Mouse (Mus musculus): ENCODE results near the gene Plscr3. TPM values are rescaled to one million over a fixed set of nuclear protein-coding genes. Genes with fewer than 3 reads are reported as not detected.

Plscr3 gene
- polyA plus RNA-seq, 1 experiment from 2014 or later = 117 TPM

- Histone ChIP-seq H3K27ac (peak overlapping the region; percentile 12; the same call in 1 of the 2 replicates), H3K4me1 (peaks cover 58% of the 10 kb centered on the region)
Measured at GRCm38 (mm10) chr11:69835966-69836335, 10.2 kb upstream of the Plscr3 start.

DNA sequence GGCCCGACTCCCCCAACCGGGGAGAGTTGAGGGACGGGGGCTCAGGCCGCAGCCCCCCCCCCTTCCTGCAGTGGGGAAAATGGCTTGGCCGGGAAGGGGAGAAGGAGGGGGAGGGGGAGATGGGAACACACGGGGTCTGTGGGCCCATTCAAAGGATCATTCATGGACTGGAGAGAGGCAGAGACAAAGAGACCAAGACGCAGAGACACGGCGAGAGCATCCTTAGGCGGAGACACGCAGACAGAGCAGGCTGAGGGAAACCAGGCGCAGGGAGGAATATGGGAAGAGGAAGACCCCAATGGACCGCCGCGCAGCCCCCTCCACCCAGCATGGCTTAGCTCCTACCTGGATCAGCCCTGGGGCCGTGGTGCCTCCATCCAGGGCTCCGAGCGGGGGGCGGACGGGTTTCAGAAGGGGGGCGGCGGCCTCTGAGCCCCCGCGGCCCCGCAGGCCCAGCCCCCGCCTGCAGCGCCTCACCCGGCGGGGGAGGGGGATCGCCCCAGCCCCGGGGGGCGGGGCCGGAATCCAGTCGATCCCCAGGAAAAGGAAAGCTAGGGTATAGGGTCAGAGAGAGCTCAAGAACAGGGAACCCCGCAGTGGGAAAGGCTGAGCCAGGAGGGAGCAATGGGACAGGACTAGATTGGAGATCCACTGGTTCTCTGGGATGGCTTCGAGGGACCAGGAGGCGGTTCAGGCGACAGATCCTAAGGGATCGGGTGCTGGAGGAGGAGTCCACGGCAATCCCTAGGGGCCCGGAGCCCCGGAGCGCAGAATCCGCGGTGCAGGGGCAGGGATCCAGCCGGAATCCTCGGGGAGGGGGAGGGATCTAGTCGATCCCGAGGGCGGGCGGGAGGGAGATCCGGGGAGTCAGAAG is 9.2 kb upstream of the Plscr3 start:
- peak; percentile 68 for DNase-seq (ENCODE audit: low spot score)
- H3K27ac ChIP-seq = peak overlapping the region; percentile 88
- H3K4me3 ChIP-seq = peak overlapping the region; percentile 72
- H3K4me1 ChIP-seq = peaks cover 53% of the 10 kb centered on the region
- WGBS = 1% methylated on average over 52 of the region's 52 CpGs
- peaks cover 17% of the 10 kb centered on the region for H3K36me3 ChIP-seq
- peaks cover 52% of the 10 kb centered on the region for H3K27me3 ChIP-seq (ENCODE audit: low read depth, poor library complexity, severe bottlenecking)
- no peaks in the 10 kb centered on the region for H3K9me3 ChIP-seq (replicated peaks)

More at GRCm38 (mm10) chr11:69835966-69836335, 10.2 kb upstream of the Plscr3 start:
- no peak for DNase-seq (ENCODE audit: low spot score)
- Histone ChIP-seq H3K4me3 (peak overlapping the region; percentile 72), H3K27me3 (ENCODE audit: low read depth, poor library complexity, severe bottlenecking) (peaks cover 53% of the 10 kb centered on the region), H3K9me3 (replicated peaks) (no peaks in the 10 kb centered on the region), H3K36me3 (peaks cover 19% of the 10 kb centered on the region)
- 3% methylated on average over 4 of the region's 4 CpGs for WGBS

GRCm38 (mm10) chr11:69837604-69837951 is 8.6 kb upstream of the Plscr3 start, which contains the start of gene Nlgn2:
Gene Nlgn2, minus strand, starts transcription at chr11:69837784.
- WGBS = under 1% methylated on average over 30 of the region's 32 CpGs
- Histone ChIP-seq H3K4me3 (peak within 1 kb of the TSS; percentile 72), H3K4me1 (peaks cover 53% of the 10 kb centered on the region), H3K36me3 (peaks cover 14% of the 10 kb centered on the region), H3K27me3 (ENCODE audit: low read depth, poor library complexity, severe bottlenecking) (peaks cover 45% of the 10 kb centered on the region), H3K9me3 (replicated peaks) (no peaks in the 10 kb centered on the region), H3K27ac (peak within 1 kb of the TSS; percentile 88)
- no peak for DNase-seq (ENCODE audit: low spot score)

- H3K4me3 ChIP-seq = peak within 1 kb of the TSS; percentile 72
- peaks cover 8% of the 10 kb centered on the region for H3K36me3 ChIP-seq
- peak; percentile 92 for DNase-seq (ENCODE audit: low spot score)
- H3K27me3 ChIP-seq (ENCODE audit: low read depth, poor library complexity, severe bottlenecking) = peaks cover 40% of the 10 kb centered on the region
- H3K9me3 ChIP-seq (replicated peaks) = no peaks in the 10 kb centered on the region
- WGBS = under 1% methylated on average over 34 of the region's 34 CpGs
- peaks cover 53% of the 10 kb centered on the region for H3K4me1 ChIP-seq
- H3K27ac ChIP-seq = peak within 1 kb of the TSS; percentile 88
Measured at GRCm38 (mm10) chr11:69837952-69838713, 8.0 kb upstream of the Plscr3 start, which contains the start of gene Tmem256. Gene Tmem256, plus strand, starts transcription at chr11:69838514.

DNA sequence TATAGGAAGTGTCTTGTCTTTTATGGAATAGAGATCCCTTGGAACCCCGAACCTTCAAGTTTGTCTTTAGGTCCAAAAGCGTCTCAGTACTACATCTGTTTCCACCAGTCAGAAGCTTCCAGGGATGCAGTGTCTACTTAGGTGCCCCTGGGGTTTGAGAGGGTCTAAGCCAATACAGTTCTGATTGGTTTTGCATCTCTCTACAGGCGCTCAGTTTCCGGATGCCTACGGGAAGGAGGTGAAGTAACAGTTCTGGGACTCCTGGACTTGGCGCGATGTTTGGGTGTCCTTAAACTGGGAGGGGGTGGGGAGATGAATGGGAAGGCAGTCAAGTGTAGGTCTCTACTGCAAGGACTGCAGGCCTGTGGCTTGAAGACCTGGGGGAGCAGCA is 7.5 kb upstream of the Plscr3 start:
- Histone ChIP-seq H3K9me3 (replicated peaks) (no peaks in the 10 kb centered on the region), H3K27ac (peak overlapping the region; percentile 88), H3K4me1 (peaks cover 50% of the 10 kb centered on the region), H3K4me3 (peak overlapping the region; percentile 72), H3K36me3 (peaks cover 3% of the 10 kb centered on the region), H3K27me3 (ENCODE audit: low read depth, poor library complexity, severe bottlenecking) (peaks cover 34% of the 10 kb centered on the region)
- peak; percentile 65 for DNase-seq (ENCODE audit: low spot score)
- WGBS = 6% methylated on average over 7 of the region's 7 CpGs

GRCm38 (mm10) chr11:69846738-69847688 is 837 bp downstream of the Plscr3 start:
- 10% methylated on average over 37 of the region's 37 CpGs for WGBS
- DNase-seq (ENCODE audit: low spot score) = peak; percentile 65
- H3K27me3 ChIP-seq (ENCODE audit: low read depth, poor library complexity, severe bottlenecking) = no peaks in the 10 kb centered on the region

GRCm38 (mm10) chr11:69848021-69848420 is 1.8 kb downstream of the Plscr3 start:
- WGBS = 98% methylated on average over 6 of the region's 6 CpGs
- H3K4me1 ChIP-seq = peaks cover 43% of the 10 kb centered on the region
- H3K9me3 ChIP-seq (replicated peaks) = no peaks in the 10 kb centered on the region
- peaks cover 55% of the 10 kb centered on the region for H3K36me3 ChIP-seq
- peak overlapping the region; percentile 78 for H3K4me3 ChIP-seq
- no peaks in the 10 kb centered on the region for H3K27me3 ChIP-seq (ENCODE audit: low read depth, poor library complexity, severe bottlenecking)
- peak overlapping the region; percentile 97; the same call in 1 of the 2 replicates for H3K27ac ChIP-seq
- DNase-seq (ENCODE audit: low spot score) = no peak

More at GRCm38 (mm10) chr11:69846738-69847688, 837 bp downstream of the Plscr3 start:
- Histone ChIP-seq H3K9me3 (replicated peaks) (no peaks in the 10 kb centered on the region), H3K27ac (peak overlapping the region; percentile 97), H3K36me3 (peaks cover 45% of the 10 kb centered on the region), H3K4me3 (peak overlapping the region; percentile 78), H3K4me1 (peaks cover 42% of the 10 kb centered on the region)

DNA sequence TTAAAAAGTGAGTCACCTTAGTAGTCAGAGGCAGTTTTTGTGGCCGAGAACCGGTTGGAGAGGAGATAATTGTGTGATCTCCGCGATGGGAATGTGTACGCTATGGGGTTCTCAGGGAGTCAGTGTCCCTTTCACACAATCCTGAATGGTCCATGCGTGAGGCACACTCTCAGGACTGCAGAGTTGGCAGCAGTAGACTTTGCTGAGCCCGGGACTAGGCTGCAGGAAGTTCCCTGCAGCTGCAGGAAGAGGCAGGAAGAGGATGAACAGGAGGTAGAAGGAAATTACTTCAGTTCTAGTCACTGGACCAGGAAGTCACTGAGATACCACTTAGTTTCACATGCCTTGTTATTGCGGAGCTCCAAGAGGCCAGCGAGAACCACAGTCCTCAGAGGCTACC is 3.0 kb downstream of the Plscr3 start:
- no peaks in the 10 kb centered on the region for H3K27me3 ChIP-seq (ENCODE audit: low read depth, poor library complexity, severe bottlenecking)
- no peak overlapping the region for H3K27ac ChIP-seq
- H3K9me3 ChIP-seq (replicated peaks) = no peaks in the 10 kb centered on the region
- peaks cover 54% of the 10 kb centered on the region for H3K4me1 ChIP-seq
- no peak for DNase-seq (ENCODE audit: low spot score)
- no peak overlapping the region for H3K4me3 ChIP-seq
- 93% methylated on average over 9 of the region's 9 CpGs for WGBS
- peaks cover 57% of the 10 kb centered on the region for H3K36me3 ChIP-seq

GRCm38 (mm10) chr11:69849884-69850283 is 3.7 kb downstream of the Plscr3 start:
- Histone ChIP-seq H3K27me3 (ENCODE audit: low read depth, poor library complexity, severe bottlenecking) (no peaks in the 10 kb centered on the region), H3K36me3 (peaks cover 57% of the 10 kb centered on the region), H3K4me1 (peaks cover 58% of the 10 kb centered on the region), H3K4me3 (0 out of 2 replicates have a peak overlapping the region, but pooled peaks have one; percentile 10), H3K9me3 (replicated peaks) (no peaks in the 10 kb centered on the region), H3K27ac (no peak overlapping the region)
- no peak for DNase-seq (ENCODE audit: low spot score)
- WGBS = 93% methylated on average over 15 of the region's 15 CpGs

DNA sequence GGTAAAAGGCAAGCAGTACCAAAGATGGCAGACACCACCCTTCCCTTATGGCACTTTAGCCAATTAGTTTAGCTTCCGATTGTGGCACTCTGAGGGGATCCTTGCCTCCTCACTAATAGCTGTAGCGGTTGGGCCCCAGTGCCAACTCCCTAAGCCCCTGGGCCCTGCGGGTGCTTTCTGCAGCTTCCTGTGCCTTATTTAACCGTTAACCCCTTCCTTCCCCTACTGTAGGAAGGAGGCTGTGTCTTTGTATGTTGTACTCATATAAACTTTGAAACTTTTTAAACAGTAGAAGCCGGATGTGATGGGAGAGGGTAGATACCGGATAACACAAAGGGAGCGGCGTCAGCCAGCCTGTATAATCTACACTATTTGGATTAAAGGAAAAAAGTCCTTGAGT is 4.6 kb downstream of the Plscr3 start:
- H3K9me3 ChIP-seq (replicated peaks) = no peaks in the 10 kb centered on the region
- peaks cover 57% of the 10 kb centered on the region for H3K36me3 ChIP-seq
- WGBS = 84% methylated on average over 8 of the region's 8 CpGs
- H3K4me1 ChIP-seq = peaks cover 59% of the 10 kb centered on the region
- H3K27ac ChIP-seq = no peak overlapping the region
- H3K4me3 ChIP-seq = no peak overlapping the region
- peaks cover 5% of the 10 kb centered on the region; the same call in 1 of the 2 replicates for H3K27me3 ChIP-seq (ENCODE audit: low read depth, poor library complexity, severe bottlenecking)
- DNase-seq (ENCODE audit: low spot score) = no peak

- DNase-seq (ENCODE audit: low spot score) = no peak
- Histone ChIP-seq H3K9me3 (replicated peaks) (no peaks in the 10 kb centered on the region), H3K4me3 (no peak overlapping the region), H3K36me3 (peaks cover 42% of the 10 kb centered on the region), H3K27me3 (ENCODE audit: low read depth, poor library complexity, severe bottlenecking) (peaks cover 36% of the 10 kb centered on the region), H3K4me1 (peaks cover 43% of the 10 kb centered on the region), H3K27ac (0 out of 2 replicates have a peak overlapping the region, but pooled peaks have one; percentile 19)
- WGBS = 77% methylated on average over 7 of the region's 7 CpGs
Measured at GRCm38 (mm10) chr11:69853994-69854393, 7.8 kb downstream of the Plscr3 start.

DNA sequence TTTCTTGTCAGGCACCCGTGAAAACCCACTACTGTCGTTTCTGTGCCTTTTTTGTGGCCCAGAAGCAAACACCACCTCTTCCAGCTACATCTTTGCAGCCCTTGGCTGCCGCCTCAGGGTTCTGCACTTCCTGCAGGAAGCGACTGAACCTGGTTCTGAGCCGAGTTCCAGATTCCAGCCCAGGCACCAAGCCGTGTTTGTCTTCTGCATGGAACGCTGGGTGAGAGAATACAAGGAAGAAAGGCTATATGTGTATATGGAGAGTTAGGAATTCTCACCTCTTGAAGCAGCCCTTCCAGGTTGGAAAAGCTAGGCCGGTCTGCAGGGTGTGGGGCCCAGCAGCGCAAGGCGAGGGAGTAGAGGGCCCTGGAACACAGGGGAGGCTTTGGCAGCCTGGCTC is 8.5 kb downstream of the Plscr3 start:
- 87% methylated on average over 10 of the region's 10 CpGs for WGBS
- H3K27ac ChIP-seq = 0 out of 2 replicates have a peak overlapping the region, but pooled peaks have one; percentile 53
- H3K36me3 ChIP-seq = peaks cover 35% of the 10 kb centered on the region
- H3K9me3 ChIP-seq (replicated peaks) = no peaks in the 10 kb centered on the region
- no peak for DNase-seq (ENCODE audit: low spot score)
- H3K27me3 ChIP-seq (ENCODE audit: low read depth, poor library complexity, severe bottlenecking) = peaks cover 43% of the 10 kb centered on the region
- H3K4me3 ChIP-seq = no peak overlapping the region
- peaks cover 43% of the 10 kb centered on the region for H3K4me1 ChIP-seq
